Mouse (Mus musculus) brain, embryonic 18.5 days (tissue): ENCODE results near the gene Gm4181.
"Not testable (repeated sequence)": the region's sequence is repeated elsewhere in the genome, so short reads cannot be mapped to it uniquely, and the experiment has no call there.

Experiments
- DNase-seq: peaks from one replicate; pipeline ENCODE4 v3.0.0-alpha.2; 2012; ENCODE audit warnings: low read depth, low spot score

Gene Gm4181

DNA sequence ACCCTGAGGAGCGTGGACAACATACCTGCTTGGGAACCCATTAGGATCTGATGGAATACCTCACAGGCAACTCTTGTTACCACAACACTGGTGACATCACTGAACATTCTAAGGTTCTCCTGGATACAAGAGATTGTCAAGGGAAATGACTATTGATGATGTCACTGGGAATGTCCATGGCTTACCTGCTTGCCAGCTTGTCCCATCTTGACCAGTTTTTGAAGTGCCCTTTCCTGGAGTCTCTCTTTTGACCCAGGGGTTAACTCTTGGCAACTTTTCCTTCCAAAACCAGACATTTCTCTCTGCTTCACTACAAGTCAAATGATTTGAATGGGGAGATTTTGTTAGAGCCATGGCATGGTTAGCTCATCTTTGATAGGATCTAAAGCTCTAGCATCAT, at the start of gene Gm4181:
Gene Gm4181 (minus strand): TSS at position 101 of the 400 bp plus-strand sequence.
- DNase-seq = not testable (repeated sequence)

DNA sequence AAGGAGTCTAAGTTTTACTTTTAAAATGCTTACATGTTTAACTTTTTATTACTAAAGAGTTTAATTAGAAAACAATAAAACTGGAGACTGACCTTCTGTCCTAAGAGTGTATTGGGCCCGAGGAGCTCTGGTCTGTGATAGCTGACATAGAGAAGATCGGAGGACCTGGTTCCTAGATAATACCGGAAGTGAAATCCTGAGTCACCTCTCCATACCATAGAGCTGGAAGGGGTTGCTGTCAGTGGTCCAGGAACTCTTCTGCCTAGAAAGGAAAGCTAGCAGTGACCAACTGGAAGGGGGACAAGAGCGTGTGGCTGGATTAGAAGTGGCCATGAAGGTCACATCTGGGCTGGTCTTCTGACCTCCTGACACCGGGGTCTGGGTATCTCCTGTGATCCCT, 41.8 kb upstream of the Gm4181 start:
- no peak for DNase-seq

DNA sequence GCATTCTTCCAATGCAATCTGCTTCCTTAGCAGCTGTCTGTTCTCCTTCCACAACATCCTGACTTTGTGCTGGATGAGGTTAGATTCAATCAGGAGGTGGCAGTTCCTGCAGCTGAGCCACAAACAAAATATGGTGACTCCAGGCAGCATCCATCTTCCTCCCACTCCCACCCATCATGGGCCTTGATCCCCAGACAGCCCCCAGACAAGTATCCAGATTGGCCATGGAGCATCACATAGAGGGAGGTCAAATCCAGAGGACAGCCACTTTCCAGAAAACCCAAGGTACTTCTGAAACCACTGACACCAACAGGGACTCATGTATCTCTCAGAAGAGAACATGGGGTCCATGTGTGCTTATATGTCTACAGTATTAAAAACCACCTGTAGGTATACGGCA, 3.0 kb downstream of the Gm4181 start:
- DNase-seq = not testable (repeated sequence)

DNA sequence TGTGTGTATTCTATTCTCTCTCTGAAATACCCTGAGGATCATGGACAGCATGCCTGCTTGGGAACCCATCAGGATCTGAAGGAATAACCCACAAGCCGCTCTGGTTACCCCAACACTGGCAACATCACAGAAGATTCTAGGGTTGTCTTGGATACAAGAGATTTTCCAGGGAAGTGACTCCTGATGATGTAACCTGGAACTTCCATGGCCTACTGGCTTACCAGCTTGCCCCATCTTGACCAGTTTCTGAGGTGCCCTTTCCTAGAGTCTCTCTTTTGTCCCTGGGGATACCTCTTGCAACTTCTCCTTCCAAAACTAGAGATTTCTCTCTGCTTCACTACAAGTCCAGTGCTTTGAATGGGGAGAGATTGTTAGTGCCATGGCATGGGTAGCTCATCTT, 24.3 kb downstream of the Gm4181 start, which contains the start of gene Gm17078:
Gene Gm17078 (minus strand): TSS at position 101 of the 400 bp plus-strand sequence.
- no peak for DNase-seq

DNA sequence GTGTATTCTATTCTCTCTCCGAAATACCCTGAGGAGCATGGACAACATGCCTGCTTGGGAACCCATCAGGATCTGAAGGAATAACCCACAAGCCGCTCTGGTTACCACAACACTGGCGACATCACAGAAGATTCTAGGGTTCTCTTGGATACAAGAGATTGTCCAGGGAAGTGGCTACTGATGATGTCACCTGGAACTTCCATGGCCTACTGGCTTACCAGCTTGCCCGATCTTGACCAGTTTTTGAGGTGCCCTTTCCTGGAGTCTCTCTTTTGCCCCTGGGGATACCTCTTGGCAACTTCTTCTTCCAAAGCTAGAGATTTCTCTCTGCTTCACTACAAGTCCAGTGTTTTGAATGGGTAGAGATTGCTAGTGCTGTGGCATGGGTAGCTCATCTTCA, 43.4 kb downstream of the Gm4181 start, which contains the start of gene Gm17174:
Gene Gm17174 (minus strand): TSS at position 101 of the 400 bp plus-strand sequence.
- DNase-seq = not testable (repeated sequence)
